Mouse (Mus musculus) bone marrow, adult 2 months (tissue): Measurements from ENCODE around the gene Trp63. TPM values are rescaled to one million over a fixed set of nuclear protein-coding genes. Genes with fewer than 3 reads are reported as not detected.

Experiments used
- H3K27ac ChIP-seq: fragments of 200-500 bp; 2 replicates; pipeline ENCODE4 v1.5.1; 2012; ENCODE audit warnings: low read depth, mild to moderate bottlenecking, control low read depth, inconsistent platforms, low read length; ENCODE audit not compliant: control insufficient read depth, poor library complexity, insufficient read depth
- H3K4me1 ChIP-seq: fragments of 200-500 bp; 2 replicates; pipeline ENCODE4 v1.6.1; 2011; ENCODE audit warnings: low read length; ENCODE audit not compliant: control insufficient read depth, insufficient read depth
- H3K4me3 ChIP-seq: fragments of 200-500 bp; replicated peaks from 2 replicates; pipeline ENCODE3; 2011; ENCODE audit warnings: mild to moderate bottlenecking, low read depth, low read length, control low read depth; ENCODE audit not compliant: control insufficient read depth
- CTCF ChIP-seq: fragments of 200-500 bp; IDR thresholded peaks from 2 replicates; pipeline ENCODE4 v1.5.1; 2011; ENCODE audit warnings: low read length, control low read depth; ENCODE audit not compliant: control insufficient read depth, insufficient read depth
- POLR2A ChIP-seq: fragments of 200-500 bp; IDR thresholded peaks from 2 replicates; pipeline ENCODE4 v1.6.1; 2011; ENCODE audit warnings: low read depth, mild to moderate bottlenecking, control low read depth, low read length, borderline replicate concordance; ENCODE audit not compliant: control insufficient read depth
- WGBS: fragments of 180-500 bp; shearing (Covaris S2); methylation state at CpG from one replicate; pipeline ENCODE4 v1.1.7; 2018; 5-methylcytosine and 5-hydroxymethylcytosine counted together
- polyA plus RNA-seq: library from polyadenylated mRNA; stranded (reverse); fragments of >200 nt; gene quantifications from 2 replicates; pipeline ENCODE4 v1.2.4, GENCODE M21; 2011; ENCODE audit warnings: low replicate concordance; ENCODE audit not compliant: missing spikeins, insufficient read depth, insufficient read length

Gene Trp63
- polyA plus RNA-seq, 1 experiment = not detected

- Histone ChIP-seq H3K27ac (no peak overlapping the region), H3K4me1 (no peaks in the 10 kb centered on the region), H3K4me3 (no peak overlapping the region)
- WGBS = 62% methylated on average over 3 of the region's 3 CpGs
- no peak for TF ChIP-seq CTCF
Observed at GRCm38 (mm10) chr16:25746807-25747206, 63.2 kb downstream of the Trp63 start.

- WGBS = 75% methylated on average over 11 of the region's 11 CpGs
- H3K4me1 ChIP-seq = no peaks in the 10 kb centered on the region
- TF ChIP-seq POLR2A = no peak
- TF ChIP-seq CTCF = no peak
- no peak overlapping the region for H3K27ac ChIP-seq
- no peak overlapping the region for H3K4me3 ChIP-seq
Observed at GRCm38 (mm10) chr16:25751866-25752265, 68.3 kb downstream of the Trp63 start.

- WGBS = 86% methylated on average over 2 of the region's 2 CpGs
- H3K4me3 ChIP-seq = no peak overlapping the region
- H3K27ac ChIP-seq = no peak overlapping the region
- no peaks in the 10 kb centered on the region for H3K4me1 ChIP-seq
- no peak for TF ChIP-seq POLR2A
- TF ChIP-seq CTCF = no peak
Observed at GRCm38 (mm10) chr16:25758108-25758507, 74.5 kb downstream of the Trp63 start.

- TF ChIP-seq CTCF = no peak
- no peak for TF ChIP-seq POLR2A
- Histone ChIP-seq H3K4me1 (no peaks in the 10 kb centered on the region), H3K4me3 (no peak overlapping the region), H3K27ac (no peak overlapping the region)
- WGBS = 78% methylated on average over 5 of the region's 5 CpGs
Observed at GRCm38 (mm10) chr16:25765549-25765948, 82.0 kb downstream of the Trp63 start.

- H3K4me1 ChIP-seq = no peaks in the 10 kb centered on the region
- TF ChIP-seq CTCF (no peak), POLR2A (no peak)
- no peak overlapping the region for H3K27ac ChIP-seq
- WGBS = 86% methylated on average over 7 of the region's 7 CpGs
- no peak overlapping the region for H3K4me3 ChIP-seq
Observed at GRCm38 (mm10) chr16:25774611-25775010, 91.0 kb downstream of the Trp63 start.

GRCm38 (mm10) chr16:25777501-25777900 is 93.9 kb downstream of the Trp63 start:
- WGBS = 73% methylated on average over 1 of the region's 1 CpGs
- TF ChIP-seq POLR2A = no peak
- no peak for TF ChIP-seq CTCF
- H3K27ac ChIP-seq = no peak overlapping the region
- H3K4me1 ChIP-seq = no peaks in the 10 kb centered on the region
- no peak overlapping the region for H3K4me3 ChIP-seq

- WGBS = 68% methylated on average over 4 of the region's 4 CpGs
- H3K4me3 ChIP-seq = no peak overlapping the region
- no peaks in the 10 kb centered on the region for H3K4me1 ChIP-seq
- H3K27ac ChIP-seq = no peak overlapping the region
- no peak for TF ChIP-seq POLR2A
- TF ChIP-seq CTCF = no peak
Observed at GRCm38 (mm10) chr16:25779964-25780363, 96.4 kb downstream of the Trp63 start.

- Histone ChIP-seq H3K4me3 (no peak overlapping the region), H3K4me1 (no peaks in the 10 kb centered on the region), H3K27ac (no peak overlapping the region)
- TF ChIP-seq CTCF (no peak), POLR2A (no peak)
- WGBS = 56% methylated on average over 2 of the region's 2 CpGs
Observed at GRCm38 (mm10) chr16:25784246-25784645, 100.7 kb downstream of the Trp63 start.

- TF ChIP-seq POLR2A = no peak
- no peak for TF ChIP-seq CTCF
Observed at GRCm38 (mm10) chr16:25786457-25786856, 102.9 kb downstream of the Trp63 start.

More at GRCm38 (mm10) chr16:25786457-25786856, 102.9 kb downstream of the Trp63 start:
- Histone ChIP-seq H3K4me3 (no peak overlapping the region), H3K27ac (no peak overlapping the region), H3K4me1 (no peaks in the 10 kb centered on the region)
- 77% methylated on average over 5 of the region's 5 CpGs for WGBS
